Mouse (Mus musculus) midbrain, postnatal 0 days (tissue): Measurements from ENCODE around the gene Tnfrsf14. TPM values are rescaled to one million over a fixed set of nuclear protein-coding genes. Genes with fewer than 3 reads are reported as not detected.

Experiments
- ATAC-seq: fragments of 200-750 bp; cut with Nextera tagmentation; 2 replicates; pipeline ENCODE4 v1.8.0; 2017; ENCODE audit warnings: moderate number of reproducible peaks, mild to moderate bottlenecking, moderate TSS enrichment, moderate library complexity; ENCODE audit not compliant: low FRiP score
- DNase-seq: peaks from one replicate; pipeline ENCODE4 v3.0.0-alpha.2; 2015; ENCODE audit warnings: low spot score
- H3K27ac ChIP-seq: fragments of 300-500 bp; sonication (generic); 2 replicates; pipeline ENCODE4 v1.5.1; 2014; ENCODE audit warnings: low read depth, mild to moderate bottlenecking, low read length, mixed read lengths
- H3K27me3 ChIP-seq: fragments of 300-500 bp; sonication (generic); 2 replicates; pipeline ENCODE4 v1.6.1; 2014; ENCODE audit warnings: low read length, control low read depth, mixed read lengths; ENCODE audit not compliant: insufficient read depth
- H3K36me3 ChIP-seq: fragments of 300-500 bp; sonication (generic); 2 replicates; pipeline ENCODE4 v1.6.1; 2014; ENCODE audit warnings: low read length, control low read depth, mixed read lengths; ENCODE audit not compliant: insufficient read depth
- H3K4me1 ChIP-seq: fragments of 300-500 bp; sonication (generic); 2 replicates; pipeline ENCODE4 v1.6.1; 2014; ENCODE audit warnings: mild to moderate bottlenecking, control low read depth, antibody characterized with exemption, low read length, mixed read lengths; ENCODE audit not compliant: insufficient read depth
- H3K4me2 ChIP-seq: fragments of 300-500 bp; sonication (generic); 2 replicates; pipeline ENCODE4 v1.6.1; 2014; ENCODE audit warnings: low read depth, mild to moderate bottlenecking, low read length, mixed read lengths; ENCODE audit not compliant: poor library complexity, severe bottlenecking
- H3K4me3 ChIP-seq: fragments of 300-500 bp; sonication (generic); 2 replicates; pipeline ENCODE4 v1.5.1; 2014; ENCODE audit warnings: low read depth, mild to moderate bottlenecking, low read length, moderate library complexity
- H3K9ac ChIP-seq: fragments of 300-500 bp; sonication (generic); replicated peaks from 2 replicates; pipeline ENCODE4 v1.6.1; 2014; ENCODE audit warnings: mild to moderate bottlenecking, low read length, moderate library complexity, mixed read lengths; ENCODE audit not compliant: poor library complexity, severe bottlenecking
- H3K9me3 ChIP-seq: fragments of 300-500 bp; sonication (generic); 2 replicates; pipeline ENCODE4 v1.6.1; 2016; ENCODE audit warnings: low read length, control low read depth
- CTCF ChIP-seq: IDR thresholded peaks from 2 replicates; pipeline ENCODE4 v1.5.1; 2016; ENCODE audit warnings: antibody characterized with exemption, mild to moderate bottlenecking
- WGBS: fragments of 180-500 bp; shearing (Covaris S2); extraction: QIAGEN DNeasy Blood & Tissue Kit; methylation state at CpG from one replicate; pipeline ENCODE4 v1.1.7; 2014; 5-methylcytosine and 5-hydroxymethylcytosine counted together
- polyA plus RNA-seq: library from polyadenylated mRNA; unstranded; fragments of >200 nt; fragmentation: Nextera tagmentation; extraction: Ambion mirVana; gene quantifications from 2 replicates; pipeline ENCODE4 v1.2.1, GENCODE M21; 2015
- total RNA-seq: library from RNA; depleted of rRNA; stranded (reverse); fragments of >200 nt; gene quantifications from 2 replicates; pipeline ENCODE4 v1.2.3, GENCODE M21; 2014

Tnfrsf14 gene
- total and polyA plus RNA-seq, 2 experiments from 2014 or later, result 1.1 TPM; not detected in 1

GRCm38 (mm10) chr4:154946319-154946718 lies 18.0 kb upstream of the Tnfrsf14 start:
- H3K4me2 ChIP-seq, result peak overlapping the region; percentile 59
- 1% methylated on average over 8 of the region's 8 CpGs for WGBS
- H3K4me3 ChIP-seq, result peak overlapping the region; percentile 31
- ATAC-seq (peak; percentile 79), DNase-seq (peak; percentile 94)
- peaks cover 7% of the 10 kb centered on the region; the same call in 1 of the 2 replicates for H3K4me1 ChIP-seq
- peak overlapping the region; percentile 26; the same call in 1 of the 2 replicates for H3K9ac ChIP-seq
- H3K9me3 ChIP-seq, result no peaks in the 10 kb centered on the region
- peak; percentile 11; the same call in 1 of the 2 replicates for TF ChIP-seq CTCF
- no peaks in the 10 kb centered on the region for H3K36me3 ChIP-seq
- peak overlapping the region; percentile 69 for H3K27ac ChIP-seq
- H3K27me3 ChIP-seq, result no peaks in the 10 kb centered on the region

GRCm38 (mm10) chr4:154944121-154944590 lies 15.8 kb upstream of the Tnfrsf14 start:
- Histone ChIP-seq H3K36me3 (no peaks in the 10 kb centered on the region), H3K4me2 (no peak overlapping the region), H3K4me3 (no peak overlapping the region), H3K27me3 (no peaks in the 10 kb centered on the region), H3K4me1 (peaks cover 7% of the 10 kb centered on the region; the same call in 1 of the 2 replicates), H3K27ac (no peak overlapping the region), H3K9me3 (no peaks in the 10 kb centered on the region), H3K9ac (no peak overlapping the region)
- DNase-seq (peak; percentile 93), ATAC-seq (peak; percentile 53)
- WGBS, result 18% methylated on average over 2 of the region's 2 CpGs
- peak; percentile 98 for TF ChIP-seq CTCF

GRCm38 (mm10) chr4:154943323-154944039 lies 15.1 kb upstream of the Tnfrsf14 start:
- Histone ChIP-seq H3K36me3 (no peaks in the 10 kb centered on the region), H3K9me3 (no peaks in the 10 kb centered on the region), H3K4me1 (peaks cover 7% of the 10 kb centered on the region; the same call in 1 of the 2 replicates), H3K4me2 (no peak overlapping the region), H3K27ac (no peak overlapping the region), H3K4me3 (no peak overlapping the region), H3K27me3 (no peaks in the 10 kb centered on the region), H3K9ac (no peak overlapping the region)
- ATAC-seq (no peak), DNase-seq (no peak)
- WGBS, result 89% methylated on average over 6 of the region's 6 CpGs
- TF ChIP-seq CTCF, result no peak

- no peaks in the 10 kb centered on the region for H3K36me3 ChIP-seq
- no peak overlapping the region for H3K27ac ChIP-seq
- WGBS, result 90% methylated on average over 10 of the region's 10 CpGs
- peaks cover 7% of the 10 kb centered on the region; the same call in 1 of the 2 replicates for H3K4me1 ChIP-seq
- no peak overlapping the region for H3K4me2 ChIP-seq
- H3K4me3 ChIP-seq, result no peak overlapping the region
- no peak overlapping the region for H3K9ac ChIP-seq
- no peak for ATAC-seq
- no peaks in the 10 kb centered on the region for H3K9me3 ChIP-seq
- no peak for DNase-seq
- no peaks in the 10 kb centered on the region for H3K27me3 ChIP-seq
- TF ChIP-seq CTCF, result no peak
These were observed 14.4 kb upstream of the Tnfrsf14 start for GRCm38 (mm10) chr4:154942632-154943322.

GRCm38 (mm10) chr4:154941831-154942230 lies 13.5 kb upstream of the Tnfrsf14 start:
- Histone ChIP-seq H3K36me3 (no peaks in the 10 kb centered on the region), H3K9me3 (no peaks in the 10 kb centered on the region), H3K27me3 (no peaks in the 10 kb centered on the region), H3K4me3 (no peak overlapping the region), H3K27ac (no peak overlapping the region), H3K4me2 (no peak overlapping the region), H3K9ac (no peak overlapping the region), H3K4me1 (peaks cover 7% of the 10 kb centered on the region; the same call in 1 of the 2 replicates)
- no peak for TF ChIP-seq CTCF
- ATAC-seq (no peak), DNase-seq (no peak)
- WGBS, result 93% methylated on average over 5 of the region's 5 CpGs

- TF ChIP-seq CTCF, result no peak
These were observed 11.8 kb upstream of the Tnfrsf14 start for GRCm38 (mm10) chr4:154940156-154940555.

More at GRCm38 (mm10) chr4:154940156-154940555, 11.8 kb upstream of the Tnfrsf14 start:
- ATAC-seq (no peak), DNase-seq (no peak)
- 94% methylated on average over 2 of the region's 2 CpGs for WGBS
- Histone ChIP-seq H3K4me3 (no peak overlapping the region), H3K36me3 (no peaks in the 10 kb centered on the region), H3K4me1 (0 out of 2 replicates have a peak, but pooled peaks cover under 1% of the 10 kb centered on the region), H3K4me2 (no peak overlapping the region), H3K27me3 (no peaks in the 10 kb centered on the region), H3K9ac (no peak overlapping the region), H3K9me3 (no peaks in the 10 kb centered on the region), H3K27ac (no peak overlapping the region)
